Mouse (Mus musculus): ENCODE measurements around the gene Grm8. TPM values are rescaled to one million over a fixed set of nuclear protein-coding genes. Genes with fewer than 3 reads are reported as not detected.
A peak's percentile ranks its signal among the peaks of the same experiment; 100 is the strongest.

The Grm8 gene
- total and polyA plus RNA-seq, 3 experiments: 0.42 to 0.52 TPM; not detected in 1

GRCm38 (mm10) chr6:28135411-28136233, 644 bp upstream of the Grm8 start:
- Histone ChIP-seq H3K9ac (ENCODE audit: control insufficient read depth, low read depth, low read length, poor library complexity, severe bottlenecking) (peak overlapping the region; percentile 77), H3K27me3 (ENCODE audit: control insufficient read depth in 1 of 2, insufficient read depth in 2 of 2, low read length in 2 of 2) (no peaks in the 10 kb centered on the region), H3K9me3 (replicated peaks; ENCODE audit: insufficient read depth, low read length) (no peaks in the 10 kb centered on the region), H3K4me3 (ENCODE audit: control insufficient read depth in 1 of 2, insufficient read depth in 1 of 2, low read depth in 2 of 2, low read length in 2 of 2) (peak overlapping the region; percentile 51 to 68), H3K79me2 (ENCODE audit: control insufficient read depth, insufficient read depth, low read length, poor library complexity) (no peaks in the 10 kb centered on the region), H3K27ac (ENCODE audit: control insufficient read depth, low read depth, low read length) (no peak overlapping the region), H3K36me3 (ENCODE audit: control insufficient read depth in 1 of 2, insufficient read depth in 2 of 2, low read length in 2 of 2) (no peaks in the 10 kb centered on the region), H3K4me1 (ENCODE audit: control insufficient read depth in 1 of 2, insufficient read depth in 2 of 2, low read length in 2 of 2) (no peaks in the 10 kb centered on the region)
- TF ChIP-seq SIN3A (IDR thresholded peaks at IDR 0.05; ENCODE audit: low read length) (0 out of 2 replicates have a peak, but pooled peaks have one; percentile 22), TCF12 (IDR thresholded peaks at IDR 0.05; ENCODE audit: low read depth, low read length) (no peak), POLR2A (IDR thresholded peaks at IDR 0.05; ENCODE audit: control insufficient read depth in 1 of 2, insufficient read depth in 1 of 2, low read depth in 1 of 2, low read length in 2 of 2, poor library complexity in 1 of 2) (peak; percentile 26 to 58; a peak in 1 of 4 replicates), MAX (IDR thresholded peaks at IDR 0.05; ENCODE audit: low read length) (peak; percentile 79; the same call in 1 of the 2 replicates), RAD21 (IDR thresholded peaks at IDR 0.05; ENCODE audit: low read depth, low read length) (peak; percentile 81), GABPA (IDR thresholded peaks at IDR 0.05; ENCODE audit: low read depth, low read length) (no peak), TBP (IDR thresholded peaks at IDR 0.05; ENCODE audit: low read depth, low read length) (0 out of 2 replicates have a peak, but pooled peaks have one; percentile 24), MXI1 (IDR thresholded peaks at IDR 0.05; ENCODE audit: low read depth, low read length) (peak; percentile 48; the same call in 1 of the 2 replicates), RCOR1 (IDR thresholded peaks at IDR 0.05; ENCODE audit: low read depth, low read length) (no peak), NRF1 (IDR thresholded peaks at IDR 0.05; ENCODE audit: insufficient read depth, low read depth, low read length, poor library complexity, severe bottlenecking) (no peak), E2F4 (IDR thresholded peaks at IDR 0.05; ENCODE audit: borderline replicate concordance, low read depth, low read length) (peak; percentile 76; the same call in 1 of the 2 replicates), CTCF (IDR thresholded peaks at IDR 0.05 in 2 of 3, conservative IDR thresholded peaks at IDR 0.05 in 1 of 3; ENCODE audit: control insufficient read depth in 1 of 3, insufficient read depth in 1 of 3, low read depth in 2 of 3, low read length in 3 of 3, poor library complexity in 1 of 3, severe bottlenecking in 1 of 3) (peak; percentile 73 to 87 (median 83)), POLR2AphosphoS5 (IDR thresholded peaks at IDR 0.05; ENCODE audit: borderline replicate concordance, low read depth, low read length) (no peak), TAL1 (IDR thresholded peaks at IDR 0.05; ENCODE audit: low read length) (no peak), ZC3H11A (IDR thresholded peaks at IDR 0.05; ENCODE audit: low read depth, low read length) (peak; percentile 70), MAZ (IDR thresholded peaks at IDR 0.05; ENCODE audit: low read depth, low read length) (no peak), ETS1 (IDR thresholded peaks at IDR 0.05; ENCODE audit: low read depth, low read length) (no peak), SMC3 (IDR thresholded peaks at IDR 0.05; ENCODE audit: low read depth, low read length) (peak; percentile 77)
- peak; percentile 93 for DNase-seq (ENCODE audit: low read depth, low spot score)

DNA sequence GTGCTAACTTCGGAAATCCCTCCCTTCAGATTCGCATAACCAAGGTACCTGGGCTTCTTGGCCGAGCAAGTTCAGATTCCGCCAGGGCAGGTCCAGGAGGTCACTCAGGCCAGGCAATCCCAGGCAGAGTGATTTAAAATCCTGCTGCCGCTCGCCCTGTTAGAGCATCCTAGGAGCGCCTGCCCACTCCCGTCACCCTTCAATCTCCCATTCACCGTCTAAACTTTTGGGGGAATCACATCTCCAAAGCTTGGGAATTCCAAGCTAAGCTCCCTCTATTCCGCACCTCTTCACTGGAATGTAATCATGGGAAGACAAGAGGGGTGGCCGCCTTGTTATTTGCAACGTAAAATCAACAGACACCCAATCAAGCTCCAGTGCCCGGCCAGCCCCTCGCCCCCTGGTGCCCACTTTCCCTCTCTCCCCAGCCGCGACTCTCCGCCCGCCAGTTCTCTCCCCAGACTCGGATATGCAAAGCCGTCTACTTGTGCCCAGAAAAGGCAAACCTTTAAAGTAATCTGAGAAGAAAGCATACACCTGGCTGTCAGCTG, 652 bp downstream of the Grm8 start:
- H3K27ac ChIP-seq (ENCODE audit: control insufficient read depth, low read depth, low read length): no peak overlapping the region
- no peak for DNase-seq (ENCODE audit: low read depth, low spot score)
- no peaks in the 10 kb centered on the region for H3K36me3 ChIP-seq (ENCODE audit: control insufficient read depth in 1 of 2, insufficient read depth in 2 of 2, low read length in 2 of 2)
- peak overlapping the region; percentile 51 to 68 for H3K4me3 ChIP-seq (ENCODE audit: control insufficient read depth in 1 of 2, insufficient read depth in 1 of 2, low read depth in 2 of 2, low read length in 2 of 2)
- H3K9ac ChIP-seq (ENCODE audit: control insufficient read depth, low read depth, low read length, poor library complexity, severe bottlenecking): peak overlapping the region; percentile 77
- TF ChIP-seq USF2 (IDR thresholded peaks at IDR 0.05; ENCODE audit: borderline replicate concordance in 1 of 2, insufficient read depth in 1 of 2, low read depth in 1 of 2, low read length in 2 of 2) (no peak), SMC3 (IDR thresholded peaks at IDR 0.05; ENCODE audit: low read depth, low read length) (peak; percentile 5; the same call in 1 of the 2 replicates), ZKSCAN1 (IDR thresholded peaks at IDR 0.05; ENCODE audit: low read depth, low read length) (no peak), ETS1 (IDR thresholded peaks at IDR 0.05; ENCODE audit: low read depth, low read length) (no peak), SIN3A (IDR thresholded peaks at IDR 0.05; ENCODE audit: low read length) (peak; percentile 5; the same call in 1 of the 2 replicates), GABPA (IDR thresholded peaks at IDR 0.05; ENCODE audit: low read depth, low read length) (no peak), TBP (IDR thresholded peaks at IDR 0.05; ENCODE audit: low read depth, low read length) (no peak)
- H3K79me2 ChIP-seq (ENCODE audit: control insufficient read depth, insufficient read depth, low read length, poor library complexity): no peaks in the 10 kb centered on the region
- no peaks in the 10 kb centered on the region for H3K4me1 ChIP-seq (ENCODE audit: control insufficient read depth in 1 of 2, insufficient read depth in 2 of 2, low read length in 2 of 2)
- H3K9me3 ChIP-seq (replicated peaks; ENCODE audit: insufficient read depth, low read length): no peaks in the 10 kb centered on the region
- H3K27me3 ChIP-seq (ENCODE audit: control insufficient read depth in 1 of 2, insufficient read depth in 2 of 2, low read length in 2 of 2): no peaks in the 10 kb centered on the region

Measured in MEL (cell line).